Mouse (Mus musculus): ENCODE measurements around the gene Dhrs4. TPM values are rescaled to one million over a fixed set of nuclear protein-coding genes. Genes with fewer than 3 reads are reported as not detected.

Gene Dhrs4
- polyA plus RNA-seq, 1 experiment: 45.9 TPM

GRCm38 (mm10) chr14:55461757-55462156 lies 16.8 kb upstream of the Dhrs4 start:
- H3K36me3 ChIP-seq (ENCODE audit: control insufficient read depth, insufficient read depth): no peaks in the 10 kb centered on the region
- TF ChIP-seq MAX (IDR thresholded peaks at IDR 0.05) (no peak), FOSL1 (IDR thresholded peaks at IDR 0.05; ENCODE audit: insufficient read depth, low read length, poor library complexity, severe bottlenecking) (no peak), CEBPB (IDR thresholded peaks at IDR 0.05; ENCODE audit: low read depth) (no peak), MYOD1 (IDR thresholded peaks at IDR 0.05; ENCODE audit: control insufficient read depth, insufficient read length, low read depth) (no peak), USF1 (IDR thresholded peaks at IDR 0.05; ENCODE audit: low read depth) (no peak), MYOG (IDR thresholded peaks at IDR 0.05; ENCODE audit: control insufficient read depth, extremely low read depth, insufficient read length) (no peak), CTCF (IDR thresholded peaks at IDR 0.05; ENCODE audit: control insufficient read depth, insufficient read depth, insufficient read length) (no peak)
- H3K79me2 ChIP-seq (ENCODE audit: control insufficient read depth, insufficient read depth): no peaks in the 10 kb centered on the region
- H3K4me3 ChIP-seq (ENCODE audit: insufficient read depth, poor library complexity, severe bottlenecking): no peak overlapping the region
- H3K27me3 ChIP-seq (ENCODE audit: control insufficient read depth, insufficient read depth, insufficient read length): peaks cover 25% of the 10 kb centered on the region
- no peak overlapping the region for H3ac ChIP-seq (ENCODE audit: control insufficient read depth, insufficient read length, low read depth)
- no peaks in the 10 kb centered on the region for H3K79me3 ChIP-seq (ENCODE audit: low read depth)

- Histone ChIP-seq H3K79me3 (ENCODE audit: low read depth) (no peaks in the 10 kb centered on the region), H3K79me2 (ENCODE audit: control insufficient read depth, insufficient read depth) (no peaks in the 10 kb centered on the region), H3K36me3 (ENCODE audit: control insufficient read depth, insufficient read depth) (no peaks in the 10 kb centered on the region), H3K27me3 (ENCODE audit: control insufficient read depth, insufficient read depth, insufficient read length) (peaks cover 49% of the 10 kb centered on the region), H3K4me3 (ENCODE audit: insufficient read depth, poor library complexity, severe bottlenecking) (no peak overlapping the region), H3ac (ENCODE audit: control insufficient read depth, insufficient read length, low read depth) (no peak overlapping the region)
- TF ChIP-seq FOSL1 (IDR thresholded peaks at IDR 0.05; ENCODE audit: insufficient read depth, low read length, poor library complexity, severe bottlenecking) (no peak), USF1 (IDR thresholded peaks at IDR 0.05; ENCODE audit: low read depth) (no peak), CEBPB (IDR thresholded peaks at IDR 0.05; ENCODE audit: low read depth) (no peak), MYOD1 (IDR thresholded peaks at IDR 0.05; ENCODE audit: control insufficient read depth, insufficient read length, low read depth) (no peak), MAX (IDR thresholded peaks at IDR 0.05) (no peak), CTCF (IDR thresholded peaks at IDR 0.05; ENCODE audit: control insufficient read depth, insufficient read depth, insufficient read length) (no peak), MYOG (IDR thresholded peaks at IDR 0.05; ENCODE audit: control insufficient read depth, extremely low read depth, insufficient read length) (no peak)
Observed at GRCm38 (mm10) chr14:55466481-55466880, 12.1 kb upstream of the Dhrs4 start.

GRCm38 (mm10) chr14:55467108-55467507 lies 11.4 kb upstream of the Dhrs4 start:
- H3K27me3 ChIP-seq (ENCODE audit: control insufficient read depth, insufficient read depth, insufficient read length): peaks cover 54% of the 10 kb centered on the region
- no peak overlapping the region for H3K4me3 ChIP-seq (ENCODE audit: insufficient read depth, poor library complexity, severe bottlenecking)
- H3K36me3 ChIP-seq (ENCODE audit: control insufficient read depth, insufficient read depth): no peaks in the 10 kb centered on the region
- TF ChIP-seq USF1 (IDR thresholded peaks at IDR 0.05; ENCODE audit: low read depth) (no peak), CEBPB (IDR thresholded peaks at IDR 0.05; ENCODE audit: low read depth) (no peak), MYOG (IDR thresholded peaks at IDR 0.05; ENCODE audit: control insufficient read depth, extremely low read depth, insufficient read length) (no peak), CTCF (IDR thresholded peaks at IDR 0.05; ENCODE audit: control insufficient read depth, insufficient read depth, insufficient read length) (no peak), MYOD1 (IDR thresholded peaks at IDR 0.05; ENCODE audit: control insufficient read depth, insufficient read length, low read depth) (no peak), MAX (IDR thresholded peaks at IDR 0.05) (no peak)
- no peaks in the 10 kb centered on the region for H3K79me3 ChIP-seq (ENCODE audit: low read depth)
- no peak overlapping the region for H3ac ChIP-seq (ENCODE audit: control insufficient read depth, insufficient read length, low read depth)
- no peaks in the 10 kb centered on the region for H3K79me2 ChIP-seq (ENCODE audit: control insufficient read depth, insufficient read depth)

GRCm38 (mm10) chr14:55468301-55468741 lies 10.2 kb upstream of the Dhrs4 start:
- Histone ChIP-seq H3ac (ENCODE audit: control insufficient read depth, insufficient read length, low read depth) (no peak overlapping the region), H3K36me3 (ENCODE audit: control insufficient read depth, insufficient read depth) (no peaks in the 10 kb centered on the region), H3K27me3 (ENCODE audit: control insufficient read depth, insufficient read depth, insufficient read length) (peaks cover 45% of the 10 kb centered on the region), H3K79me3 (ENCODE audit: low read depth) (no peaks in the 10 kb centered on the region), H3K4me3 (ENCODE audit: insufficient read depth, poor library complexity, severe bottlenecking) (no peak overlapping the region), H3K79me2 (ENCODE audit: control insufficient read depth, insufficient read depth) (no peaks in the 10 kb centered on the region)
- TF ChIP-seq MYOD1 (IDR thresholded peaks at IDR 0.05; ENCODE audit: control insufficient read depth, insufficient read length, low read depth): no peak
- TF ChIP-seq FOSL1 (IDR thresholded peaks at IDR 0.05; ENCODE audit: insufficient read depth, low read length, poor library complexity, severe bottlenecking): no peak
- no peak for TF ChIP-seq CTCF (IDR thresholded peaks at IDR 0.05; ENCODE audit: control insufficient read depth, insufficient read depth, insufficient read length)
- TF ChIP-seq USF1 (IDR thresholded peaks at IDR 0.05; ENCODE audit: low read depth): no peak
- no peak for TF ChIP-seq CEBPB (IDR thresholded peaks at IDR 0.05; ENCODE audit: low read depth)
- no peak for TF ChIP-seq MAX (IDR thresholded peaks at IDR 0.05)
- no peak for TF ChIP-seq MYOG (IDR thresholded peaks at IDR 0.05; ENCODE audit: control insufficient read depth, extremely low read depth, insufficient read length)

GRCm38 (mm10) chr14:55469041-55469440 lies 9.5 kb upstream of the Dhrs4 start:
- no peaks in the 10 kb centered on the region for H3K79me3 ChIP-seq (ENCODE audit: low read depth)
- H3K79me2 ChIP-seq (ENCODE audit: control insufficient read depth, insufficient read depth): no peaks in the 10 kb centered on the region
- H3ac ChIP-seq (ENCODE audit: control insufficient read depth, insufficient read length, low read depth): no peak overlapping the region
- no peak for TF ChIP-seq CTCF (IDR thresholded peaks at IDR 0.05; ENCODE audit: control insufficient read depth, insufficient read depth, insufficient read length)
- TF ChIP-seq MAX (IDR thresholded peaks at IDR 0.05): no peak
- TF ChIP-seq MYOD1 (IDR thresholded peaks at IDR 0.05; ENCODE audit: control insufficient read depth, insufficient read length, low read depth): no peak
- TF ChIP-seq MYOG (IDR thresholded peaks at IDR 0.05; ENCODE audit: control insufficient read depth, extremely low read depth, insufficient read length): no peak
- no peak for TF ChIP-seq CEBPB (IDR thresholded peaks at IDR 0.05; ENCODE audit: low read depth)
- no peak for TF ChIP-seq FOSL1 (IDR thresholded peaks at IDR 0.05; ENCODE audit: insufficient read depth, low read length, poor library complexity, severe bottlenecking)
- TF ChIP-seq USF1 (IDR thresholded peaks at IDR 0.05; ENCODE audit: low read depth): no peak
- no peak overlapping the region for H3K4me3 ChIP-seq (ENCODE audit: insufficient read depth, poor library complexity, severe bottlenecking)
- H3K27me3 ChIP-seq (ENCODE audit: control insufficient read depth, insufficient read depth, insufficient read length): peaks cover 43% of the 10 kb centered on the region
- no peaks in the 10 kb centered on the region for H3K36me3 ChIP-seq (ENCODE audit: control insufficient read depth, insufficient read depth)

- Histone ChIP-seq H3K27me3 (ENCODE audit: control insufficient read depth, insufficient read depth, insufficient read length) (peaks cover 39% of the 10 kb centered on the region), H3K4me3 (ENCODE audit: insufficient read depth, poor library complexity, severe bottlenecking) (no peak overlapping the region), H3K79me2 (ENCODE audit: control insufficient read depth, insufficient read depth) (no peaks in the 10 kb centered on the region), H3K36me3 (ENCODE audit: control insufficient read depth, insufficient read depth) (no peaks in the 10 kb centered on the region), H3K79me3 (ENCODE audit: low read depth) (no peaks in the 10 kb centered on the region), H3ac (ENCODE audit: control insufficient read depth, insufficient read length, low read depth) (no peak overlapping the region)
- TF ChIP-seq FOSL1 (IDR thresholded peaks at IDR 0.05; ENCODE audit: insufficient read depth, low read length, poor library complexity, severe bottlenecking): no peak
- TF ChIP-seq CTCF (IDR thresholded peaks at IDR 0.05; ENCODE audit: control insufficient read depth, insufficient read depth, insufficient read length): no peak
- no peak for TF ChIP-seq USF1 (IDR thresholded peaks at IDR 0.05; ENCODE audit: low read depth)
- TF ChIP-seq CEBPB (IDR thresholded peaks at IDR 0.05; ENCODE audit: low read depth): no peak
- TF ChIP-seq MYOD1 (IDR thresholded peaks at IDR 0.05; ENCODE audit: control insufficient read depth, insufficient read length, low read depth): no peak
- TF ChIP-seq MYOG (IDR thresholded peaks at IDR 0.05; ENCODE audit: control insufficient read depth, extremely low read depth, insufficient read length): no peak
- TF ChIP-seq MAX (IDR thresholded peaks at IDR 0.05): no peak
Observed at GRCm38 (mm10) chr14:55469821-55470220, 8.7 kb upstream of the Dhrs4 start.
